Mouse (Mus musculus) MEL (cell line): ENCODE results near the gene Tmem115. TPM values are rescaled to one million over a fixed set of nuclear protein-coding genes. Genes with fewer than 3 reads are reported as not detected.

Experiments used
- DNase-seq: peaks from one replicate; pipeline ENCODE4 v3.0.0; 2011; ENCODE audit warnings: low read depth, low spot score
- H3K27ac ChIP-seq: 2 replicates; pipeline ENCODE4 v1.5.1; 2012; ENCODE audit warnings: low read depth, mild to moderate bottlenecking, control low read depth, low read length, moderate library complexity; ENCODE audit not compliant: control insufficient read depth
- H3K27me3 ChIP-seq, 2 experiments: fragments of 150-350 bp in 1 of 2; sonication (generic) in 1 of 2; 2 replicates each; pipeline ENCODE4 v1.6.1; 2012; ENCODE audit warnings: low read length in 2 of 2, mild to moderate bottlenecking in 2 of 2, improper control_type of control experiment in 1 of 2, moderate library complexity in 1 of 2; ENCODE audit not compliant: insufficient read depth in 2 of 2, control insufficient read depth in 1 of 2
- H3K36me3 ChIP-seq, 2 experiments: 2 replicates each; pipeline ENCODE4 v1.6.1; 2012 to 2014; ENCODE audit warnings: low read length in 2 of 2, improper control_type of control experiment in 1 of 2, inconsistent platforms in 1 of 2, mild to moderate bottlenecking in 1 of 2; ENCODE audit not compliant: insufficient read depth in 2 of 2, control insufficient read depth in 1 of 2
- H3K4me1 ChIP-seq, 2 experiments: fragments of 150-350 bp in 1 of 2; sonication (generic) in 1 of 2; 2 replicates each; pipeline ENCODE4 v1.6.1; 2012; ENCODE audit warnings: low read length in 2 of 2, improper control_type of control experiment in 1 of 2, mild to moderate bottlenecking in 1 of 2; ENCODE audit not compliant: insufficient read depth in 2 of 2, control insufficient read depth in 1 of 2
- H3K4me3 ChIP-seq, 2 experiments: fragments of 150-350 bp in 1 of 2; sonication (generic) in 1 of 2; 2 replicates each; pipeline ENCODE4 v1.5.1; 2012; ENCODE audit warnings: low read depth in 2 of 2, low read length in 2 of 2, mild to moderate bottlenecking in 2 of 2, moderate library complexity in 2 of 2, control low read depth in 1 of 2, improper control_type of control experiment in 1 of 2; ENCODE audit not compliant: control insufficient read depth in 1 of 2, insufficient read depth in 1 of 2
- H3K79me2 ChIP-seq: 2 replicates; pipeline ENCODE4 v1.6.1; 2012; ENCODE audit warnings: mild to moderate bottlenecking, low read length, moderate library complexity; ENCODE audit not compliant: control insufficient read depth, poor library complexity, insufficient read depth
- H3K9ac ChIP-seq: 2 replicates; pipeline ENCODE4 v1.6.1; 2012; ENCODE audit warnings: low read depth, mild to moderate bottlenecking, control low read depth, low read length, moderate library complexity; ENCODE audit not compliant: control insufficient read depth, poor library complexity, severe bottlenecking
- H3K9me3 ChIP-seq: fragments of 150-350 bp; sonication (generic); replicated peaks from 2 replicates; pipeline ENCODE4 v1.6.1; 2012; ENCODE audit warnings: mild to moderate bottlenecking, low read length, improper control_type of control experiment, moderate library complexity; ENCODE audit not compliant: insufficient read depth
- CHD1 ChIP-seq: IDR thresholded peaks from 2 replicates; pipeline ENCODE4 v1.6.1; 2012; ENCODE audit warnings: low read depth, mild to moderate bottlenecking, inconsistent platforms, low read length, improper control_type of control experiment
- CHD2 ChIP-seq: IDR thresholded peaks from 2 replicates; pipeline ENCODE4 v1.6.1; 2011; ENCODE audit warnings: low read length, improper control_type of control experiment
- ETS1 ChIP-seq: IDR thresholded peaks from 2 replicates; pipeline ENCODE4 v1.6.1; 2012; ENCODE audit warnings: low read depth, mild to moderate bottlenecking, inconsistent platforms, low read length, improper control_type of control experiment, moderate library complexity
- KAT2A ChIP-seq: conservative IDR thresholded peaks from 2 replicates; pipeline ENCODE4 v1.6.1; 2012; ENCODE audit warnings: low read depth, low read length, improper control_type of control experiment, inconsistent platforms
- MAX ChIP-seq: IDR thresholded peaks from 2 replicates; pipeline ENCODE4 v1.6.1; 2011; ENCODE audit warnings: low read length, improper control_type of control experiment
- MAZ ChIP-seq: IDR thresholded peaks from 2 replicates; pipeline ENCODE4 v1.6.1; 2012; ENCODE audit warnings: low read depth, mild to moderate bottlenecking, inconsistent platforms, low read length, improper control_type of control experiment
- MXI1 ChIP-seq: IDR thresholded peaks from 2 replicates; pipeline ENCODE4 v1.6.1; 2011; ENCODE audit warnings: mild to moderate bottlenecking, low read depth, low read length, improper control_type of control experiment
- POLR2A ChIP-seq, 2 experiments: IDR thresholded peaks; 2 replicates each; pipeline ENCODE4 v1.6.1; 2011 to 2012; ENCODE audit warnings: low read length in 2 of 2, mild to moderate bottlenecking in 2 of 2, control low read depth in 1 of 2, improper control_type of control experiment in 1 of 2, low read depth in 1 of 2, moderate library complexity in 1 of 2; ENCODE audit not compliant: control insufficient read depth in 1 of 2, insufficient read depth in 1 of 2, poor library complexity in 1 of 2
- POLR2AphosphoS2 ChIP-seq: IDR thresholded peaks from 2 replicates; pipeline ENCODE4 v1.6.1; 2011; ENCODE audit warnings: low read length, improper control_type of control experiment
- RCOR1 ChIP-seq: IDR thresholded peaks from 2 replicates; pipeline ENCODE4 v1.6.1; 2012; ENCODE audit warnings: low read depth, mild to moderate bottlenecking, inconsistent platforms, low read length, improper control_type of control experiment
- SIN3A ChIP-seq: IDR thresholded peaks from 2 replicates; pipeline ENCODE4 v1.6.1; 2012; ENCODE audit warnings: low read length, improper control_type of control experiment, inconsistent platforms
- UBTF ChIP-seq: IDR thresholded peaks from 2 replicates; pipeline ENCODE4 v1.6.1; 2012; ENCODE audit warnings: low read depth, mild to moderate bottlenecking, inconsistent platforms, low read length, improper control_type of control experiment, moderate library complexity, borderline replicate concordance; ENCODE audit not compliant: insufficient read depth
- ZC3H11A ChIP-seq: IDR thresholded peaks from 2 replicates; pipeline ENCODE4 v1.6.1; 2012; ENCODE audit warnings: low read depth, mild to moderate bottlenecking, inconsistent platforms, low read length, improper control_type of control experiment
- ZMIZ1 ChIP-seq: IDR thresholded peaks from 2 replicates; pipeline ENCODE4 v1.6.1; 2012; ENCODE audit warnings: low read depth, mild to moderate bottlenecking, inconsistent platforms, low read length, improper control_type of control experiment, moderate library complexity
- polyA plus RNA-seq, 2 experiments: library from polyadenylated mRNA; stranded (reverse) in 1 of 2; unstranded in 1 of 2; fragments of >175 nt in 1 of 2; fragments of >200 nt in 1 of 2; gene quantifications; 2 replicates each; pipeline versions ENCODE4 v1.2.1 to v1.2.4; 2012; ENCODE audit warnings: low replicate concordance in 2 of 2, low read depth in 1 of 2; ENCODE audit not compliant: insufficient read length in 2 of 2, insufficient read depth in 1 of 2, missing spikeins in 1 of 2
- total RNA-seq: library from RNA; depleted of rRNA; stranded (reverse); fragments of 300-350 nt; gene quantifications from 2 replicates; pipeline ENCODE4 v1.2.3, GENCODE M21; 2012

Tmem115 gene
- total and polyA plus RNA-seq, 3 experiments, result 34.6 to 39.3 TPM; not detected in 1

- Histone ChIP-seq H3K27ac (no peak overlapping the region), H3K27me3 (no peaks in the 10 kb centered on the region), H3K9me3 (no peaks in the 10 kb centered on the region), H3K79me2 (no peaks in the 10 kb centered on the region), H3K36me3 (peaks cover 0 to 8% of the 10 kb centered on the region in 2 experiments; a peak in 1 of 4 replicates), H3K4me3 (no peak overlapping the region; a peak in 1 of 4 replicates), H3K4me1 (peaks cover 0 to 12% of the 10 kb centered on the region in 2 experiments; a peak in 3 of 4 replicates), H3K9ac (no peak overlapping the region)
- no peak for DNase-seq
- TF ChIP-seq CHD2, result no peak
These were observed 11.4 kb upstream of the Tmem115 start for GRCm38 (mm10) chr9:107522400-107522711.

- Histone ChIP-seq H3K36me3 (no peaks in the 10 kb centered on the region; a peak in 1 of 4 replicates), H3K4me1 (no peaks in the 10 kb centered on the region), H3K4me3 (no peak overlapping the region), H3K27me3 (no peaks in the 10 kb centered on the region), H3K79me2 (no peaks in the 10 kb centered on the region), H3K9ac (no peak overlapping the region), H3K27ac (no peak overlapping the region), H3K9me3 (no peaks in the 10 kb centered on the region)
- no peak for DNase-seq
- TF ChIP-seq ZMIZ1, result no peak
- no peak for TF ChIP-seq RCOR1
- no peak for TF ChIP-seq POLR2AphosphoS2
- TF ChIP-seq POLR2A (IDR thresholded peaks at IDR 0.05; ENCODE audit: control insufficient read depth in 1 of 2, insufficient read depth in 1 of 2, low read depth in 1 of 2, low read length in 2 of 2, poor library complexity in 1 of 2), result no peak
These were observed 7.3 kb upstream of the Tmem115 start for GRCm38 (mm10) chr9:107526198-107527026.

- H3K4me1 ChIP-seq, result peaks cover 0 to 20% of the 10 kb centered on the region in 2 experiments; a peak in 1 of 4 replicates
These were observed 860 bp downstream of the Tmem115 start for GRCm38 (mm10) chr9:107534408-107535202.

More at GRCm38 (mm10) chr9:107534408-107535202, 860 bp downstream of the Tmem115 start:
- Histone ChIP-seq H3K9ac (peak overlapping the region; percentile 87), H3K79me2 (peaks cover 40% of the 10 kb centered on the region), H3K27ac (peak overlapping the region; percentile 48), H3K36me3 (peaks cover 0 to 7% of the 10 kb centered on the region in 2 experiments; a peak in 2 of 4 replicates), H3K27me3 (no peaks in the 10 kb centered on the region), H3K4me3 (peak overlapping the region; percentile 78 to 87), H3K9me3 (no peaks in the 10 kb centered on the region)
- peak; percentile 67 for DNase-seq
- TF ChIP-seq RCOR1, result no peak
- no peak for TF ChIP-seq ZC3H11A
- TF ChIP-seq MAZ, result no peak
- TF ChIP-seq ETS1, result no peak
- TF ChIP-seq MXI1, result peak; percentile 65
- no peak for TF ChIP-seq MAX
- peak; percentile 43; the same call in 1 of the 2 replicates for TF ChIP-seq UBTF
- no peak for TF ChIP-seq KAT2A
- TF ChIP-seq CHD1, result peak; percentile 76; the same call in 1 of the 2 replicates
- peak; percentile 45 for TF ChIP-seq SIN3A
